Mouse (Mus musculus): ENCODE data around the gene Camk1d.
"Not testable (repeated sequence)": the region's sequence is repeated elsewhere in the genome, so short reads cannot be mapped to it uniquely, and the experiment has no call there.

The Camk1d gene

DNA sequence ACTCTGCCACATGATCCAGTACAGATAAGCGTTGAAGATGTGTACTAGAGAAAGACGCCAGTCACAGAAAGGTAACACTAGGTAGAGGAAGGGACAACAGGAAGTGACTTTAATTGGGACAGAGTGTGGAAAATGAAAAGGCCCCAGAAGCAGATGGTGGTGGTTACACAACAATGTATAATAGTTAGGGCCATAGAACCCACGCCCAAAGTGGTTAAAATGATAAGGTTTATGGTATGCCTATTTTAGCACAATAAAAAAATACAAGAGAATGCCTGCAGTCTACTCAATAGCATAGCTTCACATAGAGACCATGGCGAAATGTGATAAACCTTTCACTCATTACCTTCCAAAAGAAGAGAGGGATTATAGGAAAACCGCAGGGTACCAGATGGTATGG is 147.7 kb downstream of the Camk1d start:
- no peak for DNase-seq (ENCODE audit: low spot score)

GRCm38 (mm10) chr2:5563685-5564084 is 150.6 kb downstream of the Camk1d start:
- DNase-seq (ENCODE audit: low spot score), result no peak

GRCm38 (mm10) chr2:5561446-5561845 is 152.9 kb downstream of the Camk1d start:
- no peak for DNase-seq (ENCODE audit: low spot score)

DNA sequence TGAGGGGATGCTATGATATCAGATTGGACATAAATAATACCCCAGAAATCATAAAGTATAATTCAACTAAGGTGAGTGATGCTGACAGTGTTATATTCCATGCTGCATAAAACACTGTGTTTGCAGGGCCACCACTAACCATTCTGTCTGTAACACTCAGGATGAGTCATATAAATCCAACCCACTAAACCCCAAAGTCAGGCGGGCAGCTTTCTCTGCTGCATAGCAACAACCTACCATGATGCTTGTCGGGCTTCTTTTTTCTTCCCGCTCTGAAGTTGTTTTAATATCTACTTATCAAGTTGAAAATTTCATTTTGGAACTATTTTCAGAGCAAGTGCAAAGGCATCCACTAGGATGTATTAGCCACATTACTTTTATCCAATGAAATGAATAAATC is 161.1 kb downstream of the Camk1d start:
- no peak for DNase-seq (ENCODE audit: low spot score)

- no peak for DNase-seq (ENCODE audit: low spot score)
Measured at GRCm38 (mm10) chr2:5551758-5552255, 162.5 kb downstream of the Camk1d start.

GRCm38 (mm10) chr2:5549334-5549733 is 165.0 kb downstream of the Camk1d start:
- no peak for DNase-seq (ENCODE audit: low spot score)

DNA sequence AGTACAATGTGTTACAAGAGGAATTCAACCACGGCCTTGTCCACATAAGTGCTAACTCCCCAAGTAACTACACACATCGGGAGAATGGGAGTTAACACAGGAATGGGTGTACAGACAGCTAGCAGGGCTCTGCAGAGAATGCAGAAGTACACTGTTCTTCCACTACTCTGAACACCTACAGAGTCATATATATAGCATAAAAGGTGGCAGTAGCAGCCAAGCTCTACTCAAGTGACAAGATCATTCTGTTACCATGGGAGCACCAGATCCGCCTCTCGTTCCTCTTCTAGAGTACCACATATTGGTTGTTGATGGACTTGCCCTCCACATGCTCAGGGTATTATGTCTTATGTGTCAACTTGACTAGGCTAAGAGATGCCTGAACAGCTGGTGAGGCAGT is 165.4 kb downstream of the Camk1d start:
- no peak for DNase-seq (ENCODE audit: low spot score)

GRCm38 (mm10) chr2:5540870-5541269 is 173.4 kb downstream of the Camk1d start:
- DNase-seq (ENCODE audit: low spot score), result no peak

GRCm38 (mm10) chr2:5539894-5540293 is 174.4 kb downstream of the Camk1d start:
- not testable (repeated sequence) for DNase-seq (ENCODE audit: low spot score)

- no peak for DNase-seq (ENCODE audit: low spot score)
Measured at GRCm38 (mm10) chr2:5533868-5534267, 180.4 kb downstream of the Camk1d start.

DNA sequence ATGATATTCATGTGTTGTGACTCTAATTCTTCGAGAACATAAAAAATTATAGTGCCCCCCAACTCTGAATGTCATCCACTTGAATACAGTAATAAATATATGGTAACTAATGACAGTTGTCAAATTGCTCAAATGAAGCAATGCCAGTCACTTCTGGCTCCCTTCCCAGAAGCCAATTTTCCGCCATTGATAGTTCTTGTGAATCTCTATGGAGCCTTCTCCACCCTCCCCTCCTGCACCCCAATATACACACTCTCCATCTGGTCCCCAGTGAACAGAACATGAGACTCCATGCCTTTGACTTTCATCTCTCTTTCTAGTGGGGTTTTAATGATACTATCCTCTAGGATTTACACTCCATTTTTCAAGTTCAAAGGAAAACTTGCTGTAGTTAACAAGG is 184.3 kb downstream of the Camk1d start:
- DNase-seq (ENCODE audit: low spot score), result no peak

DNA sequence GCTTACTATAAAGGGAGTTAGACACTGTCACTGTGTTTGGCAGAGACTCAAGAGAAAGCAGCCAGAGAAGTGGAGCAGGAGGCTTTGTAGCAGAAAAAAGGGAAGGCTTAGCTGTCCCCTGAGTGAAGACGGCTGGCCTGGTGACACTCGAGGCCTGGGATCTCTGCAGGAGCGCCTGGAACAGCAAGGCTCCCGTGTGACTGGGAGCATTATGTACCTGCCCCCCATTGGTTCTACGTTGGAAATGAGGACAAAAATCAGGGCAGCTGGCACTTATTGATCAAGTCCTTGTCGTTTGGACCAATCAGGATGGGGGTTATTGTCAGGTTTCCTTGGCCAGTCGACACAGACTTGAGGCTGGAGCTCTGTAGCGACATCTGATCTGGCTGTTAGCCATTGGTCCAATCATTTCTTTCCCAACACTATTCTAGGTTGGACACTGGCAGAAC is 195.1 kb downstream of the Camk1d start:
- DNase-seq (ENCODE audit: low spot score), result no peak

- DNase-seq (ENCODE audit: low spot score), result no peak
Measured at GRCm38 (mm10) chr2:5515106-5515505, 199.2 kb downstream of the Camk1d start.

- DNase-seq (ENCODE audit: low spot score), result no peak
Measured at GRCm38 (mm10) chr2:5514095-5514494, 200.2 kb downstream of the Camk1d start.

- DNase-seq (ENCODE audit: low spot score), result no peak
Measured at GRCm38 (mm10) chr2:5513621-5514020, 200.7 kb downstream of the Camk1d start.

- no peak for DNase-seq (ENCODE audit: low spot score)
Measured at GRCm38 (mm10) chr2:5510042-5510441, 204.3 kb downstream of the Camk1d start.

GRCm38 (mm10) chr2:5499620-5500019 is 214.7 kb downstream of the Camk1d start:
- no peak for DNase-seq (ENCODE audit: low spot score)

DNA sequence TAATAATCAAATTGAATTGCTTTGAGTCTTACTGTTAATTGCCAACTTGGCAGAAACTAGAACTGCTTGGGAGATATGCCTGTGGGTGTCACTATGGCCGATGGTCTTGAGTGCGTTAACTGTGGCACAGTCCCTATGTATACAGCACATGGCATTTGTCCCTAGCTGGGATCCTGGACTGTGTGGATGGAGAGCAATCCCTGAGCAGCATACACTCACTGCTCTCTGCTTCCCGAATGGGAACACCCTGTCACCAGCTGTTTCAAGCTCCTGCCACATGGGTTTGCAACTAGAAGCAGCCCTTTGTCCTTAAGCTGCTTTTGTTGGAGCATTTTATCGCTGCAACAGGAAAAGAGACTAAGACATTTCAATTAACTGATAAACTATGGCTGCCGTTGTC is 224.4 kb downstream of the Camk1d start:
- no peak for DNase-seq (ENCODE audit: low spot score)

- DNase-seq (ENCODE audit: low spot score), result no peak
Measured at GRCm38 (mm10) chr2:5487344-5487743, 227.0 kb downstream of the Camk1d start.

DNA sequence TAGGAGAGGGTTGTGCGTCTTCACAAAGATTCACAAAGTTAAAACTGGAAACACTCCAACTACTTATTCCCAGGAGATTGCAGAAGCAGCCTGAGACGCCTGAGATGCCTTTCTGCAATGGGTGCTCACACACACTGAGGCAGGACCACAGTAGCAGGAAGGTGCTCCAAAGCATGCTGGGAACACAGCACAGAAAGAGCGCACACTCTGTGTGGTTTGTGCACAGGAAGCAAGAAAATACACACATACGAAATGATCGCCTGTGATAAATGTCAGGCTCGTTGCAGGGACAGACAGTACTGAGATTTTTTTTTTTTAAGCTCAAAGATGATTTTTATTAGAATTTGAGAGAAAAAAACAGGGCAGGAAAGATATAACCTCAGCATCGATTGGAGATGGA is 227.7 kb downstream of the Camk1d start:
- DNase-seq (ENCODE audit: low spot score), result no peak

DNA sequence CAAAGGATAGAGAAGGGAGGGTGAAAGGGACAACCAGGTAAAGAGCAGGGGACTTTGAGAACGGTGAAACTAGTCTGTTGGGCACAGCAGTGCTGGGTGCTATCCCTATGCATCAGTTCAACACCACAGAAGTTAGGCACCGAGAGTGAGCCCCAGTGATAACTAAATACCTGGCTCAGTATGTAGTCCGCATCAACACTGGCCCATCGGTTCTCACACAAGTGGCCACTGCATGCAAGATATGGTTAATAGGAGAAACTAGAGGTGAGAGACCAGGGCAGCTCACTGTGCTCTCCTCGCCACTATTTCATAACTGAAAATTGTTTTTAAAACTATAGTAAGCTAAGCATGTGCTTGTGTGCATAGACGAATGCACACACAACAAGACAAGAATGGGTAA is 228.5 kb downstream of the Camk1d start:
- DNase-seq (ENCODE audit: low spot score), result no peak

DNA sequence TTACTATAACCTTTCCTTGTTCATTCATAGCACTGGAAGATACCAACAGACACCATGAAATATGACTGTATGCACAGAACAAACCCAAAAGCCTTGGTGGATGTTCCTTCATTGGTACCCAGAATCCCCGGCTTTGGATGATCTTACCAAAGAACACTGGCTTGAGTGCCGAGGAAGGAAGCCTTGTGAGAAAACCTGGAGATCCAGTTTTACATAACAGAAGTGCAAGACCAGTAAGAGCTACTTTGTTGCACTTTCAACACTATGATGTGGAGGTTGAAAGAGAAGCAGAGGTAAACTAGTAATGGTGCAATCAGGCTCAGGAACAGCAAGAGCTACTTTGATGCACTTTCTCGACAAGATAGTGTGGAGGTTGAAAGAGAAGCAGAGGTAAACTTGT is 234.4 kb downstream of the Camk1d start:
- peak; percentile 53 for DNase-seq (ENCODE audit: low spot score)

DNA sequence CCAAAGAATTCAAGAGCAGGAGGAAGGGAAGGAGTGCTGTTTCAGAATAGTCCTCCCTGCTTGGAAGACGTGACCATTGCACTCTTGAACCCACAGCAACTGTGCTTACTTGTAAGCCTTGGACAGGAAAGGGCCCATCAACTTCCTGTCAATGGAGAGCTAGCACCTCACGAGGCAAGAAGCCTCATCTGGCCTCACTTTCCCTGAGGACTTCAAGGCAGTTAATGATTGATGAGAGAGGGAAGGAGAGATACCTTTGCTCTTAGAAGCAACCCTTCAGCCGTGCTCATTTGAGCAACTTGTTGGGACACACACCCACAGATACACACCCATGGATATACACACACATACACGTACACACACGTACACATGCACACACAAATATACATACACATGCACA is 235.6 kb downstream of the Camk1d start:
- DNase-seq (ENCODE audit: low spot score), result no peak

DNA sequence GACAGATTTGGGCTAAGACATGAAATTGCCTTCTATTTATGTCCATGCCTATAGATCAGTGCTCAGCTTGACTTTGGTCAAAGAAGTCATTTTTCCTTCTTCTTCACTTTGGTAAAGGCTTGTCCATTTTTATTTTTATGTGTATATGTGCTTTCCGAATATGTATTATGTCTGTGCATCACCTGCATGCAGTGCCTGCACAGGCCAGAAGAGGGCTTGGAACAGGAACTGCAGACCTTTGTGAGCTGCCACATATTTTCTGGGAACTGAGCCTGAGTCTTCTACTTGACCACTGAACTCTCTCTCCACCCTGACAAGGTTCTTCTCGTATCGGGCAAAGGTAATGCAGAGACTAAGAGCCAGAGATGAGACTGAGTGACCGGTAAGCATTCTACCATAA is 236.1 kb downstream of the Camk1d start:
- DNase-seq (ENCODE audit: low spot score), result no peak

GRCm38 (mm10) chr2:5477525-5477924 is 236.8 kb downstream of the Camk1d start:
- DNase-seq (ENCODE audit: low spot score), result no peak
